Mouse (Mus musculus): ENCODE data around the gene 1110008P14Rik. TPM values are rescaled to one million over a fixed set of nuclear protein-coding genes. Genes with fewer than 3 reads are reported as not detected.

The 1110008P14Rik gene
- polyA plus RNA-seq, 1 experiment, result 396 TPM

DNA sequence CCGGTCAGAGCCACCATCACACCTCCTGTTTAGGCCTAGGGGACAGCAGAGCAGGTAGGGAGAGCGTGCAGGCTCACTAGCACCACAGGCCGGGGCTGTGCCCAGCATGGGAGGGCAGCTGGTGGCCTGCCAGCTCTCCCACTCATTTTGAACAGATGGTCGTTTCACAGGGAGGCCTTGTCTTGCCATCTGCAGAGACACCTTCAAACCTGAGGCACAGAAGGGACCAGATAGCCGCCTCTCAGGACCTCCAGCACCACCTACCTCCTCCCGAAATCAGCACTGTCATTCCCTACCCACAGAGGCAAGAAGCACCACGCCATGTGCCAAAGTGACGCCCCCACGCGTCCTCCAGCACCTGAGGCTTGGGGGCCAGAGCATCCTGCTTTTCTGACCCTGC is 37.7 kb downstream of the 1110008P14Rik start:
- DNase-seq (ENCODE audit: extremely low spot score in 1 of 2, low spot score in 1 of 2), result peak in 1 of 2 experiments; percentile 75

DNA sequence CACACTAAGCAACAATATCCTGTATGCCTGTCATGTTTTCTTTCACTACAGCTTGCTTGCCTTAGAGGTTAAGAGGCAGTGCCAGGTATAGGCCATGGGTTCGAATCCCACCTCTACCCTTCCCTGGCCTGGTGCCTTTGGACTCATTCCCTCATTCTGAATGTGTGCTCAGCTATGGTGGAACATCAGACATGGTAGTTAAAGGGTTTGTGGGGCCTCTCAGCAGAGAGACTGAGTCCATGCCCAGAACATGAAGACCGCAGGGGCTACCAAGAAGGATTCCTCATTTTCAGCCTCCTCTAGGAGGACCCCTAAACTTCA is 38.4 kb downstream of the 1110008P14Rik start:
- DNase-seq (ENCODE audit: extremely low spot score in 1 of 2, low spot score in 1 of 2), result no peak

DNA sequence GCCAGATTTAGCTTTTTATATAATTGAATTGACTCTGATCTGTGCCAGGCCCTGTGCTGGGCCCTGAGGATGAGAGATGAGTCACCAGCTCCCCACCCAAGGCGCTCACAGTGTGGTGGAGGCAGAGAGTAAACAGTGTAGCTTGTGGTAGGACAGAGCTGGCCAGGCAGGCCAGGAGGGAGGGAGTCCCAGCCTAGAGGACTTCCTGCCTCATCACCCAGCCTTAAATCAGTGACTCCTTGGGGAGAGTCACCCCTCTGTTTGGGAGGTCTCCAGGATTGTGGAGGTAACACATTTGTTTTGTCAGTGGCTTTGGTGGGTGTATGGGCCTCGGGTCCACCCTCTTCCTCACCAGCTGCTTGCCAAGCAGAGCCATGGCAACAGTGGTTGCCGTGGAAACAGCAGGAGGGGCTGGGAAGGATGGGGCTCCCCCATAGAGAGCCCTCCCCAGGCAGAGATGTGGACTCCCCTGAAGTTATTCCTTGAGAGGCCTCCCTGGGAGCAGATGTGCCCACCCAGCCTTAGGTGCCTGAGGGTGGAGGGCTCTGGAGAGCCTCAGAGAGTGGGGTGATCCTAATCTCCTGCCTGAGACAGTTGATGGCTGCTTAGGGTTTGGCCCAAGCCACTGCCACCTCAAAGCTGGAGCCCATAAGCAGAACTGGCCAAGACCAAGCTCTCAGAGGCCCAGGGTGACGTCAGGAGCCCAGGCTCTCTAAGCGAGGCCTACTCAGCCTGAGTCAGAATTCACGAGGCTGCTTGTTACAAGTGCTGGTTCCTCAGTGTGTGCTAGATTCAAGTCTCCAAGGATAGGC is 39.0 kb downstream of the 1110008P14Rik start:
- DNase-seq (ENCODE audit: extremely low spot score in 1 of 2, low spot score in 1 of 2), result peak; percentile 81 to 83

DNA sequence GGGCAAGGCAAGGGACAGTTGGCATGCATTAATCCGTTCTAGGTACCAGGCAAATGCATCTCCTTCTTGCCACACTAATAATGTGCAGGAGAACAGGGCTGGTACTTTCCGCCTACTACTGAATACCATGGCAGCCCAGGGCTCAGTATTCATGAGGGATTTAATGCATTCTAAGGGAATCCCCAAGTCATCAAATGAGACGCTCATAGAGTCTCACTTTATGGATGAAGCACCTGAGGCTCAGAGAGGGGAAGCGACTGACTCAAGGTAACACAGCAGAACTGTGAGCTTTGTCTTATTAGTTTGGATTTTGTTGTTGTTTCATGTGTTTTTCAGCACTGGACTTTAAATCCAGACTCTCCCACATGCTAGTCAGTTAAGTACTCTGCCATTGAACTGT is 39.7 kb downstream of the 1110008P14Rik start:
- DNase-seq (ENCODE audit: extremely low spot score in 1 of 2, low spot score in 1 of 2), result no peak

DNA sequence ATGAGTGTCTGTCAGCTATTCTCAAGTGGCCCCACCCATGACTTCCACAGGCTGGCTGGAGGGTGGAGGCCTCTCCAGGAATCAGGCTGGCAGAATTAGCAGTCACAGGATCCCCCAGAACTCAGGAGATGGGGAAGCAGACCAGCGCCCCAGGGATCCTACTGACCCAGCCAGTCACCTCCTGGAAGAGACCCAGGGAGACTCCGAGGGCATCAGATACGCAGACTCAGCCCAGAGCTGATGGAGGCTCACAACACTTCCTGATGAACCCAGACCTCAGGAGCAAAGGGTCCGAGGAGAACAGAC is 40.2 kb downstream of the 1110008P14Rik start:
- DNase-seq (ENCODE audit: extremely low spot score in 1 of 2, low spot score in 1 of 2), result no peak

DNA sequence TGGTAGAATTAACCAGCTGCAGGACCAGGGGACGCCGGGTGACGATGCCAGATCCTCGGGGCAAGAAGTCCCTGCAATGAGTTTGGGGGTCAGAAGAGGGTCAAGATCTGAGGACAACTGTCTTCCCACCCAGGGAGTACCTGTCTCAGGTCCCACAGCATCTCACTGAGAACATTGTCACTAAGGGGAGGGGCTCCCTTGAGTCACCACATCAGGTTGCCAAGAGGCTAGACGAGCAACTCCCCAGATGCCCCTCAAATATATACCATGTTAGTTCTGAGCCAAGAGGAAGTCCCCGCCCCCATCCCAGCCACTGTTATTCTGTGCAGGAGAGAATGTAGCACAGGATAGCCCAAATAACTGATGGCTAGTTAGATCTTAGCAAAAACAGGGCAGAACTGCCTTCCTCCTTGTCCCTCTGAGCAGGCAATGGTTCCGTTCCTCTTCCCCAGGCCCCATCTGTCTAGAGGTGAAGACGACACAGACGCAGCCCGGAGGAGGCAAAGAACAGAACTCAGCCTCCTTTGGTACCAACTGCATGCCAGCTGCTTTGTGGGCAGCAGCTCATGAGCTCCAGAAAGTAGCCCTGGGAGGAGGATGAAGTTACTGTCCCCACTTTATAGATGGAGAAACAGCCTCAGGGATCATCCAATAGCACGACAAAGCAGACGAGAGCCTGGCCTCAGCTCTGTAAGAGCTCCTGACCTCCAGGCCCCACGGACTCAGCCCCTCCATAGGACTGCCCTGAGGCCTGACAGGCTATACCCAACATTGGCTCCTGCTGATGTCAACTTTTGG is 40.7 kb downstream of the 1110008P14Rik start:
- DNase-seq (ENCODE audit: extremely low spot score in 1 of 2, low spot score in 1 of 2), result peak in 1 of 2 experiments; percentile 60

DNA sequence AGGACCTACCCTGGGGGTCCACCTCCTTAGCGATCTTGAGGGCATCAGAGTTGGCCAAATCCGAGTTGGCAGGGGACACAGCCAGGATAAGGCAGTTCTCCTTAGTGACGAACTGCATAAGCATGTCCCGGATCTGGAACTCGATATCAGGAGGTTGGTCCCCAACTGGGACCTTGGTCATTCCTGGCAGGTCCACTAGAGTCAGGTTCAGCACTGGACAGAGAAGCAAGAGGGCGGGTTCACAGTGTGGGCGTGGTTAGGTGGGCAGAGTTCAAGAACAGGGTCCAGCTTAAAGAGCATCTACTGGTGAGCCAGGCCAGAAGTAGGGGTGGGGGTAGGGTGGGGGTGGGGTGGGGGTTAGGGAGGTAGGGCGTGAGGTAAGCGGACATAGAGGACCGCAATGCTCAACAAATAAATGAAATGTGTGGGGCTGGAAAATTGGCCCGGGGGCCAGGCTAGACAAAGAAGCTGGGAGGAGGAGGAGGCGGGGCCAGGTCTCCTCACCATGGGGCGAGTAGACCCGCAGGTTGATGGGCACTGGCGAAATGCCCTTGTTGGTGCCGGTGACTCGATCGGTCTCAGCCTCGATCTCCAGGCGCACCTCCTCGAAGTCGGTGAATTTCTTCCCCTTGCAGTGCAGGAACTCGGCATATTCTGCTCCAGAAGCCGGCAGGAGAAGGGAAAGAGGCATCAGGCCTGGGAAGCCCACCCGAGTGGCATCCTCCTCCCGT is 41.7 kb downstream of the 1110008P14Rik start:
- DNase-seq (ENCODE audit: extremely low spot score in 1 of 2, low spot score in 1 of 2), result no peak

DNA sequence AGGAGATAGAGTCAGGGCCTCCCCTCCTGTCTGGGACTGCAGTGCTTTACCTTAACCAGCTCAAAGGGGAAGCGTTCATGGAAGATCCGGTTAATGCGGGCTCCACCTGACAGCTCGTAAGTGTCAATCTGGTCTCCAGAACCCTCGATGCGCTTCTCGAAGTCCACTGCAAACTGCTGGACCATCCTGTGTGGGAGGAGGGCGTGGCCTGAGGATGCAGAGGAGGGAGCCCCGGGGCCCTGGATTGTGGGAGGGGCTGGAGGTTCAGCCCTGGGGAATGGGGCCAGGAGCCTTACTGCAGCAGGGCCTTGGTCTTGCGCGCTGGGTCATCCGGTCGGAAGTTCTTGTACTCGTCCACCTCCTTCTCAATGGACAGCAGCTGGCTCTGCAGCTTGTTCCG is 45.9 kb downstream of the 1110008P14Rik start:
- DNase-seq (ENCODE audit: extremely low spot score in 1 of 2, low spot score in 1 of 2), result no peak

DNA sequence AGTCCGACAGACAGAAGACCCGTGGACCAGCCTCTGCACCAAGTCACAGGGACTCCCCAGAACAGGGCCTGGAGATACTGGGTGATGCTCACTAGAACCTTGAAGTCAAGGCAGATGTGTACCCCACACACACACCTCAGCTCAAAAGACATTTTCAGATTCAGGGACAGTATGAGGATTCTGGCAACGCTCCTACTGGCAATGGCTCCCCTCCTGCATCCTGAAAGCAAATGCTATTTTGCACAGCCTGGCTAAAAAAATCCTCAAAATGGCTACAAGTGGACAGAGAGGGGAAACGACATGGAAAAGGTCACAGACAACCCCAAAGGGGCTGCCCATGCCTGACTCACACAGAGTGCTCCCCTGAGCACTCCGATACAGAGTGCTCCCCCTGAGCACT is 49.6 kb downstream of the 1110008P14Rik start:
- no peak for DNase-seq (ENCODE audit: extremely low spot score in 1 of 2, low spot score in 1 of 2)

DNA sequence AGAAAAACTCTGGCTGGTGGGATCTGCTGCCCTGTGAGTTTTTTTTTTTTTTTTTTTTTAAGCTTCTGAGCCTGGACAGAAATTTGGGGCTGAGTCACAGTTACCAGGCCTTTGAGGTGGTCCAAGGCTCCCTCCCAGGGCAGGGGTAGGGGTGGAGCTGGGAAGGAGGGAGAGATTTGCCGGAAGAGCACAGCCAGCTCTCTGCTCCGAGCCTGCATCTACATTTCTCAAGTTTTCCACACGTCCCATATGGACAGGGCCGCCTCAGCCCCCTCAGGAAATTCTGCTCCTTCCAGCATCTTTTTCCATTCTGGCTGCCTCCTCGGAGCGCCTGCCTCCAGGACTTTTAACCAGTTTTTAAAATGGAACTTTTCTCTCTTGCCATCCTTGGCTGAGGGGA is 52.2 kb downstream of the 1110008P14Rik start:
- no peak for DNase-seq (ENCODE audit: extremely low spot score in 1 of 2, low spot score in 1 of 2)

DNA sequence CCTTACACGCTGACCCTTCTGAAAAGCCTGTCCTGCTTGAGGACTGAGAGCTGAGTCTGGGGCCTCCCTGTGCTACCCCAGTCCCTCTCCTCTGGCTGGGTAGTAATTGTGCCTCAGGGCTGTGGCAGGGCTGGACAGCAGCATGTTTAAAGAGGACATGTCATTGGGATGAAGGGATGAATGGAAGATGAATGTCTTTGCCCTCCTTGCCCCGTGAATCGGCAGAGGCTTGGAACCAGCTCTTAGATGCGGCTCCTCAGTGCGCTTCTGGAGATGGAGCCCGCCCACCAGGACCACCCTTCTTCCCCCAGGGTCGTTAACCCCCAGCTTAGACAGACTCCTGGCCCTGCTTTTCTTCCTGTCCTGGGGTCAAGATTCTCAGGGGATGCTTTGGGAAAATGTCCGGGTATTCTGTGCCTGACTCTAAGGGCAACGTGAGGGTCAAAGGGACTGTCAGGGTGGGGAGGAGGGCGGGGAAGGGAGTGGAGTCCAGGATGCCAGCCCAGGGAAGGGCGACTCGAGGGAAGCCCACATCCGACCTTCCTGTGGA is 52.8 kb downstream of the 1110008P14Rik start:
- DNase-seq (ENCODE audit: extremely low spot score in 1 of 2, low spot score in 1 of 2), result no peak

DNA sequence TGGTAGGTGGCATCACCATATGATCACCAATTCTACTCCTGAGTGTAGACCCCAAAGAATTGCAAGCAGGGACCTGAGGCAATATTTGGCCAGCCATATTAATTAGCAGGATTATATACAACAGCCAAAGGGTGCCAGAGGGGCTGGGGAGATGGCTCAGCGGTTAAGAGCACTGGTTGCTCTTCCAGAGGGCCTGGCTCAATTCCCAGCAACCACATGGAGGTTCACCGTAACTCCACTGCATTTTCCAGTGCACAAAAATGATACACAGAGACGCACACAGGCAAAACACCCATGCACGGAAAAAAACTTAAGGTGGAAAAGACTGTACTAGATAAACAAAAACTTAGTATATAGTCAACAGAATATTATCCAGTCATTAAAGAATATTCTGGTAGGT is 54.5 kb downstream of the 1110008P14Rik start:
- no peak for DNase-seq (ENCODE audit: extremely low spot score in 1 of 2, low spot score in 1 of 2)

Other genes starting within 250 kb of the 1110008P14Rik start
- gene Prrc2b, start 230.9 kb downstream of the 1110008P14Rik start, polyA plus RNA-seq (2012; rRNA removed), result 106 and 118 TPM in 2 replicates
- gene Pomt1, start 145.3 kb downstream of the 1110008P14Rik start, polyA plus RNA-seq (2012; rRNA removed), result 20.4 and 21.6 TPM in 2 replicates
- gene Uck1, start 121.8 kb downstream of the 1110008P14Rik start, polyA plus RNA-seq (2012; rRNA removed), result 69.5 and 72.7 TPM in 2 replicates
- gene Golga2, start 94.6 kb downstream of the 1110008P14Rik start, polyA plus RNA-seq (2012; rRNA removed), result 59.2 and 66.6 TPM in 2 replicates
- 267 and 274 TPM in 2 replicates for gene Swi5, start 93.9 kb downstream of the 1110008P14Rik start, polyA plus RNA-seq (2012; rRNA removed)
- 164 and 170 TPM in 2 replicates for gene Ciz1, start 29.6 kb downstream of the 1110008P14Rik start, polyA plus RNA-seq (2012; rRNA removed)
- gene Dnm1, start 28.6 kb downstream of the 1110008P14Rik start, polyA plus RNA-seq (2012; rRNA removed), result 1,288 and 1,302 TPM in 2 replicates
- gene Lcn2, start 6.3 kb upstream of the 1110008P14Rik start, polyA plus RNA-seq (2012; rRNA removed), result 0.18 and 0.80 TPM in 2 replicates
- gene Ptges2, start 14.0 kb upstream of the 1110008P14Rik start, polyA plus RNA-seq (2012; rRNA removed), result 53.2 and 59.4 TPM in 2 replicates
- gene Naif1, start 68.5 kb upstream of the 1110008P14Rik start, polyA plus RNA-seq (2012; rRNA removed), result 3.1 and 3.2 TPM in 2 replicates
- 44.3 and 49.9 TPM in 2 replicates for gene Slc25a25, start 69.5 kb upstream of the 1110008P14Rik start, polyA plus RNA-seq (2012; rRNA removed)
- gene Fam102a, start 153.4 kb upstream of the 1110008P14Rik start, polyA plus RNA-seq (2012; rRNA removed), result 34.3 and 41.8 TPM in 2 replicates
- 145 and 160 TPM in 2 replicates for gene Dpm2, start 188.9 kb upstream of the 1110008P14Rik start, polyA plus RNA-seq (2012; rRNA removed)
- 22.7 and 23.6 TPM in 2 replicates for gene Pip5kl1, start 192.9 kb upstream of the 1110008P14Rik start, polyA plus RNA-seq (2012; rRNA removed)
- gene 9430097D07Rik, start 193.7 kb upstream of the 1110008P14Rik start, polyA plus RNA-seq (2012; rRNA removed), result 0.38 and 0.46 TPM in 2 replicates
- 32.4 and 34.4 TPM in 2 replicates for gene St6galnac4, start 205.2 kb upstream of the 1110008P14Rik start, polyA plus RNA-seq (2012; rRNA removed)
- gene St6galnac6, start 217.8 kb upstream of the 1110008P14Rik start, polyA plus RNA-seq (2012; rRNA removed), result 98.8 and 112 TPM in 2 replicates
- gene Ak1, start 239.8 kb upstream of the 1110008P14Rik start, polyA plus RNA-seq (2012; rRNA removed), result 151 and 154 TPM in 2 replicates

Data from frontal cortex, adult 2 months (tissue).